Mouse (Mus musculus) midbrain, embryonic 13.5 days (tissue): Measurements from ENCODE around the gene AY074887. TPM values are rescaled to one million over a fixed set of nuclear protein-coding genes. Genes with fewer than 3 reads are reported as not detected.

Source experiments
- ATAC-seq: fragments of 200-750 bp; cut with Nextera tagmentation; 2 replicates; pipeline ENCODE4 v1.8.0; 2017; ENCODE audit warnings: mild to moderate bottlenecking, moderate TSS enrichment, moderate library complexity
- H3K27ac ChIP-seq: fragments of 300-500 bp; sonication (generic); 2 replicates; pipeline ENCODE4 v1.5.1; 2015; ENCODE audit warnings: inconsistent platforms, mild to moderate bottlenecking, moderate library complexity
- H3K27me3 ChIP-seq: fragments of 300-500 bp; sonication (generic); 2 replicates; pipeline ENCODE4 v1.6.1; 2015; ENCODE audit warnings: mild to moderate bottlenecking, inconsistent platforms
- H3K36me3 ChIP-seq: fragments of 300-500 bp; sonication (generic); 2 replicates; pipeline ENCODE4 v1.6.1; 2015; ENCODE audit warnings: mild to moderate bottlenecking, inconsistent platforms
- H3K4me1 ChIP-seq: fragments of 300-500 bp; sonication (generic); replicated peaks from 2 replicates; pipeline ENCODE4 v1.6.1; 2015; ENCODE audit warnings: inconsistent platforms
- H3K4me2 ChIP-seq: fragments of 300-500 bp; sonication (generic); replicated peaks from 2 replicates; pipeline ENCODE4 v1.6.1; 2015; ENCODE audit warnings: moderate library complexity, mild to moderate bottlenecking, inconsistent platforms
- H3K4me3 ChIP-seq: fragments of 300-500 bp; sonication (generic); replicated peaks from 2 replicates; pipeline ENCODE4 v1.5.1; 2015; ENCODE audit warnings: mild to moderate bottlenecking, inconsistent platforms
- H3K9ac ChIP-seq: fragments of 300-500 bp; sonication (generic); replicated peaks from 2 replicates; pipeline ENCODE4 v1.6.1; 2015; ENCODE audit warnings: mild to moderate bottlenecking, inconsistent platforms
- H3K9me3 ChIP-seq: fragments of 300-500 bp; sonication (generic); 2 replicates; pipeline ENCODE4 v1.6.1; 2016; ENCODE audit warnings: mild to moderate bottlenecking, inconsistent platforms
- WGBS: fragments of 180-500 bp; shearing (Covaris S2); methylation state at CpG from one replicate; pipeline ENCODE4 v1.1.7; 2015; 5-methylcytosine and 5-hydroxymethylcytosine counted together
- polyA plus RNA-seq: library from polyadenylated mRNA; unstranded; fragments of >200 nt; fragmentation: Nextera tagmentation; extraction: Ambion mirVana; gene quantifications from 2 replicates; pipeline ENCODE4 v1.2.1, GENCODE M21; 2015

Gene AY074887
- polyA plus RNA-seq, 1 experiment from 2014 or later = 1.2 TPM

GRCm38 (mm10) chr9:54909446-54909845 lies 41.4 kb downstream of the AY074887 start:
- Histone ChIP-seq H3K36me3 (peaks cover 42% of the 10 kb centered on the region), H3K4me3 (no peak overlapping the region)
- WGBS = 95% methylated on average over 5 of the region's 5 CpGs

More at GRCm38 (mm10) chr9:54909446-54909845, 41.4 kb downstream of the AY074887 start:
- no peaks in the 10 kb centered on the region for H3K27me3 ChIP-seq
- no peak overlapping the region for H3K27ac ChIP-seq
- no peak overlapping the region for H3K4me2 ChIP-seq
- no peaks in the 10 kb centered on the region for H3K9me3 ChIP-seq
- no peak for ATAC-seq
- no peak overlapping the region for H3K9ac ChIP-seq
- no peaks in the 10 kb centered on the region for H3K4me1 ChIP-seq

Other genes starting within 250 kb of the AY074887 start
- 119 and 120 TPM in 2 replicates for gene Wdr61, start 216.5 kb downstream of the AY074887 start, polyA plus RNA-seq
- 83.3 and 117 TPM in 2 replicates for gene Crabp1, start 186.2 kb downstream of the AY074887 start, polyA plus RNA-seq
- gene Ireb2, start 87.2 kb downstream of the AY074887 start, polyA plus RNA-seq = 49.5 and 53.1 TPM in 2 replicates
- gene Hykk, start 33.7 kb downstream of the AY074887 start, polyA plus RNA-seq = 2.9 and 3.0 TPM in 2 replicates
- gene Psma4, start 208 bp downstream of the AY074887 start, polyA plus RNA-seq = 272 and 282 TPM in 2 replicates
- gene Chrna5, start 29.9 kb upstream of the AY074887 start, polyA plus RNA-seq = 2.9 and 4.0 TPM in 2 replicates
- gene Chrna3, start 75.6 kb upstream of the AY074887 start, polyA plus RNA-seq = 10.6 and 11.5 TPM in 2 replicates
- gene Chrnb4, start 97.8 kb upstream of the AY074887 start, polyA plus RNA-seq = 0.89 and 0.99 TPM in 2 replicates
- 32.2 and 38.7 TPM in 2 replicates for gene Ube2q2, start 197.9 kb upstream of the AY074887 start, polyA plus RNA-seq